Mouse (Mus musculus) embryonic fibroblast, embryonic 13.5 days (primary cell): ENCODE measurements around the gene Mtss1l.

ENCODE experiments used
- CTCF ChIP-seq: IDR thresholded peaks from 2 replicates; pipeline ENCODE4 v1.5.1; 2011; ENCODE audit warnings: mild to moderate bottlenecking, control low read depth, low read length, moderate library complexity, borderline replicate concordance; ENCODE audit not compliant: insufficient read depth
- POLR2A ChIP-seq: IDR thresholded peaks from 2 replicates; pipeline ENCODE4 v1.6.1; 2011; ENCODE audit warnings: low read depth, mild to moderate bottlenecking, control low read depth, low read length, moderate library complexity

DNA sequence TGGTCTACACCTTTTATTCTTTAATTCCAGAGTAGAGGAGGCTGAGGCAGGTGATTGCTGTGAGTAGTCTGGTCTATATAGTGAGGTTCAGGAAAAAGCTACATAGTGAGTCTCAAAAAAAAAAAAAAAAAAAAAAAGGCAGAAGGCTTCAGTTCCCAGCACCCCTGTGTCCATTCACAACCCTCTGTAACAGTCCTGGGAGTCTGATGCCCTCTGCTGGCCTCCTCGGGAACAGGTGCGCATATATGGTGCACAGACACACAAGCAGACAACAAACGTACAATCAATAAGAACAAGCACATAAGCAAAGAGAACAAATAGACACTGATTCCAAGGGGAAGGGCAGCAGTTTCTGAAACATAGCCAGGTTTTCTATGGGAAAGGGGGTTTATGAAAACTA lies 55.1 kb downstream of the Mtss1l start:
- TF ChIP-seq CTCF: peak; percentile 3; the same call in 1 of the 2 replicates
- TF ChIP-seq POLR2A: no peak
